Mouse (Mus musculus) hindbrain, embryonic 10.5 days (tissue): Measurements from ENCODE around the gene Snx4. TPM values are rescaled to one million over a fixed set of nuclear protein-coding genes. Genes with fewer than 3 reads are reported as not detected.

Experiments used
- DNase-seq: peaks from one replicate; pipeline ENCODE4 v3.0.0-alpha.2; 2017; ENCODE audit warnings: low spot score
- H3K27ac ChIP-seq: fragments of 300-500 bp; sonication (generic); 2 replicates; pipeline ENCODE4 v1.5.1; 2016; ENCODE audit warnings: mild to moderate bottlenecking, moderate library complexity
- H3K27me3 ChIP-seq: fragments of 300-500 bp; sonication (generic); 2 replicates; pipeline ENCODE4 v1.6.1; 2016; ENCODE audit warnings: mild to moderate bottlenecking; ENCODE audit not compliant: poor library complexity, insufficient read depth, severe bottlenecking
- H3K36me3 ChIP-seq: fragments of 300-500 bp; sonication (generic); 2 replicates; pipeline ENCODE4 v1.6.1; 2016; ENCODE audit warnings: mild to moderate bottlenecking, moderate library complexity
- H3K4me1 ChIP-seq: fragments of 300-500 bp; sonication (generic); replicated peaks from 2 replicates; pipeline ENCODE4 v1.6.1; 2016; ENCODE audit warnings: mild to moderate bottlenecking
- H3K4me3 ChIP-seq: fragments of 300-500 bp; sonication (generic); 2 replicates; pipeline ENCODE4 v1.5.1; 2016; ENCODE audit warnings: mild to moderate bottlenecking, moderate library complexity
- H3K9me3 ChIP-seq: fragments of 300-500 bp; sonication (generic); 2 replicates; pipeline ENCODE4 v1.6.1; 2016; ENCODE audit warnings: mild to moderate bottlenecking, moderate library complexity
- WGBS: fragments of 180-500 bp; shearing (Covaris S2); methylation state at CpG from one replicate; pipeline ENCODE4 v1.1.7; 2016; 5-methylcytosine and 5-hydroxymethylcytosine counted together
- polyA plus RNA-seq: library from polyadenylated mRNA; unstranded; fragments of >200 nt; fragmentation: Nextera tagmentation; extraction: Ambion mirVana; gene quantifications from 2 replicates; pipeline ENCODE4 v1.2.1, GENCODE M21; 2016

The Snx4 gene
- polyA plus RNA-seq, 1 experiment from 2014 or later, result 58.2 TPM

- Histone ChIP-seq H3K9me3 (no peaks in the 10 kb centered on the region), H3K4me3 (no peak overlapping the region), H3K27ac (no peak overlapping the region), H3K36me3 (peaks cover 51% of the 10 kb centered on the region), H3K27me3 (no peaks in the 10 kb centered on the region), H3K4me1 (peaks cover 6% of the 10 kb centered on the region)
- WGBS, result 83% methylated on average over 5 of the region's 5 CpGs
- DNase-seq, result no peak
Measured at GRCm38 (mm10) chr16:33246526-33246925, 4.7 kb upstream of the Snx4 start.

GRCm38 (mm10) chr16:33247006-33247405 lies 4.2 kb upstream of the Snx4 start:
- WGBS, result 84% methylated on average over 2 of the region's 2 CpGs

DNA sequence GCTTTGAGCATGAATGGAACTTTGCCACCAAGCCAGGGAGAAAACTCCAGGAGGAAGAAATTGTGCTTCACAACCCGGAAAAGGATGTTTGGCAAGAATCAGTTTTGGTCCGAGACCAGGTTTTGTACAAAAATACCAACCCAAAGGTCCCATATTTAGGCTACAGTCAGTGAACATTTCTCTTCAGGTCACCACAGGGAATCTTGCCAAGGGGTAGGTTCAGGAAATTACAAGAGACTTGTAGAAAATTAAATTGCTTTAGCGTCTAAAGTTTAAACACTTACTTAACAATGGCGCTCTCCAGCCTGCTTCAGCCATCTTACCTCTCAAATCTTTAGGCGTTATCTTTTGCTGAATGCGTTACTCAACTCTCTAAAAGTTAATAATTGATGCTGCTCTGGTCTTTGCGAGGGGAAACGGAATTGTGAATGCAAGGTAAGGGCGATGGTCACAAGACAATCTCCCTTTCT lies 556 bp upstream of the Snx4 start:
- Histone ChIP-seq H3K36me3 (peaks cover 17% of the 10 kb centered on the region), H3K9me3 (no peaks in the 10 kb centered on the region), H3K27ac (peak overlapping the region; percentile 95), H3K27me3 (no peaks in the 10 kb centered on the region), H3K4me3 (peak overlapping the region; percentile 99), H3K4me1 (peaks cover 16% of the 10 kb centered on the region)
- no peak for DNase-seq
- WGBS, result 26% methylated on average over 9 of the region's 9 CpGs

More at GRCm38 (mm10) chr16:33247006-33247405, 4.2 kb upstream of the Snx4 start:
- DNase-seq, result no peak
- Histone ChIP-seq H3K4me1 (peaks cover 9% of the 10 kb centered on the region), H3K27me3 (no peaks in the 10 kb centered on the region), H3K36me3 (peaks cover 46% of the 10 kb centered on the region), H3K27ac (no peak overlapping the region), H3K9me3 (no peaks in the 10 kb centered on the region), H3K4me3 (no peak overlapping the region)

DNA sequence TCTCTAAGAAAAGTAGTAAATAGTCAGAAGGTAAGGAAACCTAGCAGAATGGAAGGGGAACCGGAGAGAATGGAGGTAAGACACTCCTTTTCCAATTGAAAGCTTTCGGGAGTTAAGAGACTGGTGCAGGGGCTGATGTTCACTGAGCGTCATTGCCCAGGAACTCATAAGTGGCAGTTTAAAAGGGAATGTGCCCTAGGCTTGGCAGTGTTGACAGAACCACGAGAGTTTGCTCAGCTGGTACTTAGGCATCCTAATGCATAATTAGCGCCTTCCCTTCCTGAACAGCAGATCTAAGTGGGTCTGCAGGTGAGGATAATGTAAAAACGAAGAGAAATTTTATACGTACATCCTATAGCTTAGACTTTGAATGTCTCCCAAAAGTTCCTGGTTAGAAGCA lies 4.4 kb downstream of the Snx4 start:
- H3K4me1 ChIP-seq, result peaks cover 13% of the 10 kb centered on the region

DNA sequence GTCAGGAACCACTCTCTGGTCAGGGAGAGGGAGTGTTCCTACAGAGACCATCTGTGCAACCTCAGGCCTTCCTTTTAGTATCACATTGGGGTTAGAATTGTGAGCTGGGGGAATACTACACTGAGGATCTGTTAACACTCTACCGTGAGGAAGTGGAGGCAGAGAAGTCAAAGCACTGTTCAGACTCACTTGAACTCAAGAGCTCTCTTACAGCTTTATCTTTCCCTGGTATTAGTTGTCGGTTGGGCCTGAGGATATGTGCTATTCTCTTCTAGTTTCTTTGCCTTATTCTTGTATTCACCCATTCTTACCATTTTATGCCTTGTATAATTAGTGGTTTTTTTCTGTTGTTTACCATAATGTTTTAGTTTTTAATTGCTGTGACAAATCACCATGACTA lies 7.3 kb downstream of the Snx4 start:
- no peak for DNase-seq
- WGBS, result 94% methylated on average over 2 of the region's 2 CpGs
- Histone ChIP-seq H3K4me1 (no peaks in the 10 kb centered on the region), H3K27ac (no peak overlapping the region), H3K27me3 (no peaks in the 10 kb centered on the region), H3K9me3 (no peaks in the 10 kb centered on the region), H3K4me3 (no peak overlapping the region), H3K36me3 (peaks cover 10% of the 10 kb centered on the region)

More for the DNA sequence above, 4.4 kb downstream of the Snx4 start:
- no peak overlapping the region for H3K27ac ChIP-seq
- WGBS, result 88% methylated on average over 7 of the region's 7 CpGs
- H3K36me3 ChIP-seq, result peaks cover 13% of the 10 kb centered on the region
- no peaks in the 10 kb centered on the region for H3K27me3 ChIP-seq
- no peak for DNase-seq
- H3K9me3 ChIP-seq, result no peaks in the 10 kb centered on the region
- no peak overlapping the region for H3K4me3 ChIP-seq

- H3K27ac ChIP-seq, result no peak overlapping the region
- WGBS, result 87% methylated on average over 3 of the region's 3 CpGs
- no peaks in the 10 kb centered on the region for H3K4me1 ChIP-seq
- H3K9me3 ChIP-seq, result no peaks in the 10 kb centered on the region
- no peak for DNase-seq
- peaks cover 22% of the 10 kb centered on the region for H3K36me3 ChIP-seq
- no peaks in the 10 kb centered on the region for H3K27me3 ChIP-seq
- H3K4me3 ChIP-seq, result no peak overlapping the region
Measured at GRCm38 (mm10) chr16:33259824-33260223, 8.6 kb downstream of the Snx4 start.

GRCm38 (mm10) chr16:33260825-33261224 lies 9.6 kb downstream of the Snx4 start:
- no peak for DNase-seq
- no peak overlapping the region for H3K4me3 ChIP-seq

DNA sequence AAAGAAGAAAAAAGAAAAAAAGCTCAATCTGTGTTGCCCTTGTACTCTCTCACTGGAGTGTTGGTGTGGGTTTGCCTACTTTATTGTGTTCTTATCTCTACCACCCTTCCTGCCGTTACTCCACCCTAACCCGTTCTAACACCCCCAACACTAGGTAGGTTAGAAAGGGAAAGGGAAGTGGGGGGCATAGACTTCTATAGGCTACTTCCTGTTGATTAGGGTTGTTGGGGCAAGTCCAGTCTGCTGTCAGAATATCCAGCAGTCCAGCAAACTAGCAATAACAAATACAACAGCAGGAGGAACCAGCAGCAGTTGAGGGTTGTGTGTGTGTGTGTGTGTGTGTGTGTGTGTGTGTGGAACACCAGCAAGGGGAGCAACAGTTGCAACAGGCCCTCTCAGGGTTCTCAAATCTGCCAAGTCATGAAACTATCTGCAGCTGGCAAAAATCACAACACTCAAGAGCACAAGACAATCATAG lies 10.4 kb downstream of the Snx4 start:
- Histone ChIP-seq H3K36me3 (peaks cover 40% of the 10 kb centered on the region), H3K4me1 (no peaks in the 10 kb centered on the region), H3K4me3 (no peak overlapping the region), H3K9me3 (no peaks in the 10 kb centered on the region), H3K27me3 (no peaks in the 10 kb centered on the region), H3K27ac (no peak overlapping the region)
- 89% methylated on average over 2 of the region's 2 CpGs for WGBS
- no peak for DNase-seq

More at GRCm38 (mm10) chr16:33260825-33261224, 9.6 kb downstream of the Snx4 start:
- 92% methylated on average over 8 of the region's 8 CpGs for WGBS
- Histone ChIP-seq H3K9me3 (no peaks in the 10 kb centered on the region), H3K4me1 (no peaks in the 10 kb centered on the region), H3K27ac (no peak overlapping the region), H3K36me3 (peaks cover 32% of the 10 kb centered on the region), H3K27me3 (no peaks in the 10 kb centered on the region)

GRCm38 (mm10) chr16:33262096-33262495 lies 10.9 kb downstream of the Snx4 start:
- Histone ChIP-seq H3K36me3 (peaks cover 45% of the 10 kb centered on the region), H3K4me3 (no peak overlapping the region), H3K27ac (no peak overlapping the region), H3K9me3 (no peaks in the 10 kb centered on the region), H3K27me3 (no peaks in the 10 kb centered on the region), H3K4me1 (no peaks in the 10 kb centered on the region)
- WGBS, result 95% methylated on average over 1 of the region's 1 CpGs
- DNase-seq, result no peak

GRCm38 (mm10) chr16:33267616-33268253 lies 16.5 kb downstream of the Snx4 start:
- DNase-seq, result no peak
- Histone ChIP-seq H3K4me3 (no peak overlapping the region), H3K36me3 (peaks cover 89% of the 10 kb centered on the region), H3K27me3 (no peaks in the 10 kb centered on the region), H3K9me3 (no peaks in the 10 kb centered on the region), H3K27ac (no peak overlapping the region), H3K4me1 (no peaks in the 10 kb centered on the region)
- 90% methylated on average over 9 of the region's 9 CpGs for WGBS

DNA sequence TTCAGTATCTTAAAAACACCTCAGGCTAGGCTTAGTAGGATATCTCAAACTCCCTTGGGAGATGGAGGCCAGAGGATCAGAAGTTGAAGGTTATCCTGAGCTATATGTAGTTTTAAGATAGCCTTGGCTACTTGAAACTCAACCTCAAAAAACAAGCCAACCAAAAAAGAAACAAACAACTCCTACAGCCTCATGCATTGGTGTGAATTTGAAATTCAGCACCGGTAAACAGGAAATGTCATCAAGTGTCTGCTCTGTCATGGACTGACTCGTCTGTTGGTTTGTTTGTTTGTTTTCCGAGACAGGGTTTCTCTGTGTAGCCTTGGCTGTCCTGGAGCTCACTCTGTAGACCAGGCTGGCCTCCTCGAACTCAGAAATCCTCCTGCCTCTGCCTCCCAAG lies 20.6 kb downstream of the Snx4 start:
- no peak overlapping the region for H3K4me3 ChIP-seq
- 91% methylated on average over 4 of the region's 4 CpGs for WGBS
- H3K27me3 ChIP-seq, result no peaks in the 10 kb centered on the region
- no peak for DNase-seq
- no peaks in the 10 kb centered on the region for H3K4me1 ChIP-seq
- H3K9me3 ChIP-seq, result no peaks in the 10 kb centered on the region
- no peak overlapping the region for H3K27ac ChIP-seq
- peaks cover 84% of the 10 kb centered on the region for H3K36me3 ChIP-seq

DNA sequence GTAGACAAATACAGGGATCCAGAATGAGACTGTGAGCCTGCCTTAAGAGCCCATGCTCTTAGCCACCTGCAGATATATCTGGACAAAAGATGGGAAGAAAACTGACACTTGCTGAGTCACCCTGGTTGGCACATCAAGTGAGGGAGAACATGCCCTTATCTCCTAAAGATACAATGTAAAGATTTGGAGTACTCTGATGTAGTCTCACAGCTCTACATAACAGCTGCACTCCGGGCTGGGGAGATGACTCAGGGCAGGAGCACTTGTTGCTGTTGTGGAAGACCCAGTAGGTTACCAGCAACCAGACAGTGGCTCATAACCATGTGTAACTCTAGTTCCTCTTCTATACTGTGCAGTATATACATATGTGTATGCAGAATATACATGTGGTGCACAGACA lies 31.8 kb downstream of the Snx4 start:
- Histone ChIP-seq H3K9me3 (no peaks in the 10 kb centered on the region), H3K27ac (no peak overlapping the region), H3K4me1 (no peaks in the 10 kb centered on the region), H3K27me3 (no peaks in the 10 kb centered on the region), H3K4me3 (no peak overlapping the region), H3K36me3 (peaks cover 90% of the 10 kb centered on the region)
- DNase-seq, result no peak
- WGBS, result 91% methylated on average over 1 of the region's 1 CpGs

- no peak overlapping the region for H3K4me3 ChIP-seq
- peaks cover 16% of the 10 kb centered on the region for H3K9me3 ChIP-seq
- H3K27me3 ChIP-seq, result no peaks in the 10 kb centered on the region
- 88% methylated on average over 9 of the region's 9 CpGs for WGBS
- H3K36me3 ChIP-seq, result peaks cover 95% of the 10 kb centered on the region
- H3K27ac ChIP-seq, result no peak overlapping the region
- no peak for DNase-seq
- H3K4me1 ChIP-seq, result no peaks in the 10 kb centered on the region
Measured at GRCm38 (mm10) chr16:33288536-33288935, 37.3 kb downstream of the Snx4 start.
